Mouse (Mus musculus) kidney, postnatal 4 days (tissue): ENCODE results near the gene Myo19.
A peak's percentile ranks its signal among the peaks of the same experiment; 100 is the strongest.
"Not testable (repeated sequence)": the region's sequence is repeated elsewhere in the genome, so short reads cannot be mapped to it uniquely, and the experiment has no call there.

Experiments used
- DNase-seq, 2 experiments: peaks; one replicate each; pipeline ENCODE4 v3.0.0; 2021; ENCODE audit warnings: mixed read lengths in 2 of 2

Gene Myo19

GRCm38 (mm10) chr11:84879772-84880464, at the start of gene Myo19, which contains the start of gene Pigw:
Gene Myo19, plus strand, starts transcription at chr11:84880148.
Gene Pigw, minus strand, starts transcription at chr11:84880285.
- DNase-seq, result peak; percentile 86 to 92

GRCm38 (mm10) chr11:84839330-84839729, 40.6 kb upstream of the Myo19 start:
- no peak for DNase-seq

GRCm38 (mm10) chr11:84846741-84847474, 33.0 kb upstream of the Myo19 start:
- no peak for DNase-seq

- DNase-seq, result no peak
Measured at GRCm38 (mm10) chr11:84847475-84848090, 32.4 kb upstream of the Myo19 start.

GRCm38 (mm10) chr11:84855285-84855684, 24.7 kb upstream of the Myo19 start:
- no peak for DNase-seq

GRCm38 (mm10) chr11:84865268-84865667, 14.7 kb upstream of the Myo19 start:
- no peak for DNase-seq

- no peak for DNase-seq
Measured at GRCm38 (mm10) chr11:84867586-84867985, 12.4 kb upstream of the Myo19 start.

GRCm38 (mm10) chr11:84868786-84869259, 11.1 kb upstream of the Myo19 start:
- DNase-seq, result no peak

GRCm38 (mm10) chr11:84869537-84870232, 10.3 kb upstream of the Myo19 start:
- peak; percentile 98 to 99 for DNase-seq

- DNase-seq, result peak; percentile 93 to 96
Measured at GRCm38 (mm10) chr11:84870337-84871043, 9.5 kb upstream of the Myo19 start, which contains the start of gene Ggnbp2. Gene Ggnbp2, minus strand, starts transcription at chr11:84870817.

- no peak for DNase-seq
Measured at GRCm38 (mm10) chr11:84871046-84871445, 8.9 kb upstream of the Myo19 start.

GRCm38 (mm10) chr11:84871548-84872069, 8.3 kb upstream of the Myo19 start:
- no peak for DNase-seq

GRCm38 (mm10) chr11:84873042-84873833, 6.7 kb upstream of the Myo19 start:
- DNase-seq, result no peak

- DNase-seq, result not testable (repeated sequence)
Measured at GRCm38 (mm10) chr11:84876020-84876419, 3.9 kb upstream of the Myo19 start.

- no peak for DNase-seq
Measured at GRCm38 (mm10) chr11:84879007-84879771, 759 bp upstream of the Myo19 start.

- peak; percentile 78 to 85 for DNase-seq
Measured at GRCm38 (mm10) chr11:84880465-84880961, 565 bp downstream of the Myo19 start.

- no peak for DNase-seq
Measured at GRCm38 (mm10) chr11:84880971-84881370, 1.0 kb downstream of the Myo19 start.

GRCm38 (mm10) chr11:84882346-84882745, 2.4 kb downstream of the Myo19 start:
- no peak for DNase-seq

GRCm38 (mm10) chr11:84885238-84885637, 5.3 kb downstream of the Myo19 start:
- DNase-seq, result no peak

- DNase-seq, result peak in 1 of 2 experiments; percentile 15
Measured at GRCm38 (mm10) chr11:84886236-84886635, 6.3 kb downstream of the Myo19 start.
